Mouse (Mus musculus) layer of hippocampus, adult 9-11 months (tissue): ENCODE data around the gene Zfp978.
"Not testable (repeated sequence)": the region's sequence is repeated elsewhere in the genome, so short reads cannot be mapped to it uniquely, and the experiment has no call there.

ENCODE experiments used
- DNase-seq: peaks from one replicate; pipeline ENCODE4 v3.0.0; 2022

Zfp978 gene

DNA sequence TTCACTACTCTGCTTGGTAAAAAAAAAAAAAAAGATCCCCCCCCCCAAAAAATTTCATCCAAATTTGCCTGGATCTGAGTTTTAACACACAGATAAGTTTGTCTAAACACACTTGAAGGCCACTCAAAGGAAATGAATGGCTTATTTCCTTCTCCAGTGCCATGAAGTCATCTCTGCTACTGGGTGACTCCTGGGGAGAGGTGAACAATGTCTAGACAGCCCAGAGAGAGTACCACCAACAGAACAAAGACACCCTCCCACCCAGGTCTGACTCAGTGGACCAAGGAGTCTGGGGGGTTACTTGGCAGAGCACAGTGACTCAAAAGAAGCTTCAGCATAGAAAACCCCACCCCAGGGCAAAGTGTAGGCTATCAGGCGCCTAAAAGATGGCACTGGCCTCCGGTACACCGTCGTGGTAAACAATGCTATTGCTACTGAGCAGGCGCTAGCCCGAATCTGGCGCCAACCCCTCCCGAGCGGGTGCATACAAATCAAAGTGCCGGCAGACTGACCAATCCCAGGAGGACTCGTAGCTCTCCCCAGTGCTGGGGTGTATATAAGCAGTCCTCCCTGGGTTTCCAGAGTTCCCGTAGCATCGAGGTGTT is 9.6 kb upstream of the Zfp978 start:
- not testable (repeated sequence) for DNase-seq

DNA sequence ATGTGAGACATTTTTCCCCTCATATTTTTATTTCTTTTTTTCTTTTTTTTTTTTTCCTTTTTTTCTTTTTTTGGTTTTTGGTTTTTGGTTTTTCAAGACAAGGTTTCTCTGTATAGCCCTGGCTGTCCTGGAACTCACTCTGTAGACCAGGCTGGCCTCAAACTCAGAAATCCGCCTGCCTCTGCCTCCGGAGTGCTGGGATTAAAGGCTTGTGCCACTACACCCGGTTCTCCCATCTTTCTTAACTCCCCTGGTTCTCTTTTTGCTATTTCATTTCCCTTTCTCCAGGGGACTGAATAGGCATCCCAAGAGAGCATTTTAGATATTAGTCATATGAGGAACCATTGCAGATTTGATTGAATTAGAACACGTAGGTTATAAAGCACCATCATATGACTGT is 7.5 kb upstream of the Zfp978 start:
- DNase-seq, result not testable (repeated sequence)

DNA sequence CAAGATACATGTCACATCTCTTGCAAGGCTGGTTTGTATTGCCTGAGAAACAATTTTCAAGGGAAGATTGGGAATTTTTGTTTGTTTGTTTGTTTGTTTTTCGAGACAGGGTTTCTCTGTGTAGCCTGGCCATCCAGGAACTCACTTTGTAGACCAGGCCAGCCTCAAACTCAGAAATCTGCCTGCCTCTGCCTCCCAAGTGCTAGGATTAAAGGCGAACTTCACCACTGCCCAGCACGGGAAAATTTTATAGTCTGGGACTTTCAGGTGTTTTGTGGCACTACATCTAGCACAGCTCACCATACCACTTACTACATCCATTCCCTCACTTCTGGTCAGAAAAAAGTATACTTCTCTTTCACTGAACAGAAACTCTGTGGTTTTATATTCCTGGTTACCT is 5.1 kb upstream of the Zfp978 start:
- not testable (repeated sequence) for DNase-seq

DNA sequence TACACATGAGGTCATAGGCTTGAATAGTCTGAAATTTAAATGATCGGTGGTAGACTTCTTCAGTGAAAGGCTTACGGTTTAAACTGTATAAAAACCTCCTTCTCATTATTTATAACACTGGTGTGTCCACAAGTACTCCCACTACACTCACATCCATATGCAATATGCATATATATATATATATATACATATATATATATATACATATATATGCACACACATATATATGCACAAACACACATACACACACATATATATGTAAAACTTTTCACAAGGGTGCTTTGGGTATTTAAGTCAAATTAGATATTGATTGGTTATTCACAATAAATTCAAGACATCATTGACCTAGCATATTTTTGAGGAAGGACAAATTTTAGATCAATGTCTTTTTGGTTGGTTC is 3.9 kb upstream of the Zfp978 start:
- not testable (repeated sequence) for DNase-seq

DNA sequence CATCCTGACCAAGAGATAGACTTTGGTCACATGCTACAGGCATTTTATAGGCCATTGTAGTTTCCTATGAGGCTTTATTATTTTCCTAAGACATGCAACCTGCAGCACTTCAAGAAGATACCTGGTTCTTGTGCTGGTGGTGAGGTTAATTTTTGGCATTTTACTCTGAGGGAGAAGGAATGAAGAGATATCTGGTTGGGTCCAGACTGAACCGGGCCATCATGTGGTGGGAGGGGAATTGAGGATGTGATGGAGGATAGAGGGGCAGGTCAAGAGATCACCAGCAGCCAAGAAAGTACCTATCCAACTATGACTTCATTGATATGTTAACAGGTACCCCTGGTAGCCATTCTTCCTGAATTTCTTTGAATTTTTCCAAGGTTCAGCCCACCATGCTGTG is 769 bp downstream of the Zfp978 start:
- not testable (repeated sequence) for DNase-seq

GRCm38 (mm10) chr4:147369564-147369963 is 8.5 kb downstream of the Zfp978 start:
- not testable (repeated sequence) for DNase-seq

GRCm38 (mm10) chr4:147383199-147383598 is 22.1 kb downstream of the Zfp978 start:
- DNase-seq, result not testable (repeated sequence)

- DNase-seq, result not testable (repeated sequence)
Observed at GRCm38 (mm10) chr4:147397201-147397600, 36.1 kb downstream of the Zfp978 start.

GRCm38 (mm10) chr4:147397934-147398682 is 37.0 kb downstream of the Zfp978 start:
- DNase-seq, result not testable (repeated sequence)

DNA sequence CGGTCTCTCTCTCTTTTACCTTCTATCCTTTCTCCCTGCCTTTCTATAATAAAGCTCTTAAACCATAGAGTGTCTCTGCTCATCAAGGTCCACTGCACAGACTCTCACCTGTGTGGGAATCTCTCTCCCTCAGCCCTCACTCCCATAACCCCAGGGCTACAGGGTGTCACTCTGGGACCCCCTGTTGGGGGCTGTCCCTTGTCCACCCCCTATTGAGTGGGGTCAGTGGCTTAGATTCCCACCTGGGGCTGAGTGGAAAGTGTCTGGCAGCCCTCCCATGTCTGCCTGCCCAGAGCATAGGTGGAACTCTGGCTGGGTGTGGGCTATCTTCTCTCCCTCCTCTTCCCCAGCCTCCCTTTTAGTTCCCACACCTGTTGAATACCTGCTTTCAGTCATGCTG is 37.6 kb downstream of the Zfp978 start:
- DNase-seq, result not testable (repeated sequence)

DNA sequence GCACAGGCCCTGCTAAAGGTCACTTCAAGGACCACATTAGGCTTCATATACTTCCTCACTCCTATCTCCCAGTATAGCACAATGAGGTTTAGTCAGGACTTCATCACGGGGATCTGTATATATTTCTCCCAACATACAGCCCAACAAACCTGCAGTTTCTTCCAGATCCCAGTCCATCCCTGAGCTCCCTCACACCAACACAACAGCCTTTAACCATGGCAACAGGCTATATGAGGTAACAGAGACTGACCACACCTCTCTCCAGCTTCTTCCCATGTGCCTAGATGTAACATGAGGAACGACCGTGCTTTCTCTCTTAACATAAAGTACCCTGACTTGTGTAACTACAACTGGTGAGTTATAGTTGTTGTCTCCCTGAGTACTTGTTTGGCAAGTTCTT is 38.4 kb downstream of the Zfp978 start:
- not testable (repeated sequence) for DNase-seq

DNA sequence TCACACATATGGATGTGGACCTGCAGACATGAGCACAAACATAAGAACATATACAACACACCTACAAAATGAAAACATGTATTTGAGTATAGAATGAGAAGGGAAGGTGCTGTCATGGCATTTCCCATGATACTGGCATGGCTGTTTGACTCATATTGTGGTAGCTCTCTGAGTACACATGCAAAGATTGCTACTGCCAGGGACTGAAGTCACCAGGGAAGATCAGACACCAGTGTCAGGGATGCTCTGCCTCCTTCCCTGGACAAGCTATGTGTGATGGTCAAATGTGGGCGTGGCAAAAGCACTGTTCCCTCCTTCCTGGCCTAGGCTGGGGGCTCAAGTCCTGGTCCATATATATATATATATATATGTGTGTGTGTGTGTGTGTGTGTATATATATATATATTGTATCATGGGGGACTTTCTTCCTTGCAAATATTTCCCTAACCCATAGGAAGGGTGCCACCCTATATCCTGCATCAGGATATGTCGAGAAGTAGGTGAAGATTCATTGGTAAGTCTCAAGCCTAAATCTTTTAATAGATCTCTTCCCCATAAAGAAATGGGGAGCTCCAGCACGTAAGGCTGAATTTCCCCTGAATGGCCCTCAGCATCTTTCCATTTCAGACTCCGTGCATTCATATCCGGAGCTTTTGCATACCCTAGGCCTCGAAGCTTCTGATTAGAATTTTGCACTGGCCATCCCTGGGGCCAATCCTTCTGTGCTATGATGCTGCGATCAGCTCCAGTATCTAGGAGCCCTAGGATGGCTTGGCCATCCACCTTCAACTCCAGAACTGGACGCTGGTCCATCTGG is 39.1 kb downstream of the Zfp978 start:
- not testable (repeated sequence) for DNase-seq

DNA sequence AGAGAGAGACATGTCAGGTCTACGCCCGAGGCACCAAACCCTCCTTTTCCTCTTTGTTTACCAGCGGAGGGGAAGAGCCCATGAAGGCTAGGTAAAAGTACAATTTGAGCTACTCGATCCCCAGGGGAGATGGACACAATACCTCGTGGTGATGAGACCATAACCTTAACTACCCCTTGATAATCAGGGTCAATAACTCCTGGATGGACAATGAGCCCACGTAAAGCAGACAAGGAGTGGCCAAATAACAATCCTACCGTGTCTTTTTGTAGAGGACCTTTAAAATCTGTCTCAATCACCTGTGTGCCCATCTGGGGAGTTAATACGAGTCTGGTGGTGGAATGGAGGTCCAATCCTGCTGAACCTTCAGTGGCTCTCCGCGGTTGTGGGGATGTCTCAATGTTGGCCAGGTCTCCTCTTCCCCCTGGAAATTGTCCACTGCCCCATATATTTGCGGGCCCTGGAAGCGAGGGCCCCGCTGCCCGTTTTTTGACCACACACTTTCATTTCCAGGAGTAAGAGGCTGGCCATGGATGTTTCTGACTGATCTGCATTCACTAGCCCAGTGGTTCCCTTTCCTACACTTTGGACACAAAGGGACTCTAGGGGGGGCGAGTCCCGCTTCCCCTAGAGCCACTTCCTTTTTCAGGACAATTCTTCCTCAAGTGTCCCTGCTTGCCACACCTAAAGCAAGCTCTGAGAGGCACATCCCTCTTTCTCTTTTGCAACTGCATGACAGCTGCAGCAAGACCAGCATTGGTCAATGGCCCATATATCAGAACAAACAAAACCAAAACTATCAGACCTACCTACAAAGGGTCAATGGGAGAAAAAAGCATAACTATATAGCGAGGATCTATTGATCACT is 40.0 kb downstream of the Zfp978 start:
- not testable (repeated sequence) for DNase-seq

DNA sequence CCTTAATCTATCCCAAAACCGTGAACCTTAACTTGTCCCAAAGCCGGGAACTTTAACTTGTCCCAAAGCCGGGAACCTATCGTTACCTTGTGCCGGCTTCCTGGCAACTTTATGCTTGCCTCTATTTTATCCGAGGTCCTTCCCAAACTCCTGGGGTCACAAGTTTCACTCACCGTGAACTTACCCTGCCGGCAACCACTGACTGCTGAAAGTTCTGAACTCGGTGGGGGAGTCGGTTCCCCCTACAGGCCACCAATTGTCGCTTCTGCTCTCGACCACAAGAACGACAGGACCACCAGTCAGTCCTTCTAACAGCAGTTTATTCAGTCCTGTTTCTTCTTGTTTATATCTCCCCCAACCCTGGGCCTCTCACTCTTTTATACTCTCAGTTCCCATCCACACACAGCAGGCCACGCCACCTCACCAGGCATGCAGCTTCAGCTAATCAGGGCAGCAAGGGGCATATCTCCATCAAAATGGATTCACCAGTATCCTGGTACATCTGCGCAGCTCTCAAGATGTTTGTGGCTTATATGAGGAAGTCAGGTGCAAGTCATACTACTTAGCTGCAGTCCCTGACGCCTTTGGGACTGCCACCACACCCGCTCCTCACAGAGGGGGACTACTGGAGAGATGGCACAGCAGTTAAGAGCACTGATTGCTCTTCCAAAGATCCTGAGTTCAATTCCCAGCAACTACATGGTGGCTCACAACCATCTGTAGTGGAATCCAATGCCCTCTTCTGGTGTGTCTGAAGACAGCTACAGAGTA is 40.8 kb downstream of the Zfp978 start:
- not testable (repeated sequence) for DNase-seq

DNA sequence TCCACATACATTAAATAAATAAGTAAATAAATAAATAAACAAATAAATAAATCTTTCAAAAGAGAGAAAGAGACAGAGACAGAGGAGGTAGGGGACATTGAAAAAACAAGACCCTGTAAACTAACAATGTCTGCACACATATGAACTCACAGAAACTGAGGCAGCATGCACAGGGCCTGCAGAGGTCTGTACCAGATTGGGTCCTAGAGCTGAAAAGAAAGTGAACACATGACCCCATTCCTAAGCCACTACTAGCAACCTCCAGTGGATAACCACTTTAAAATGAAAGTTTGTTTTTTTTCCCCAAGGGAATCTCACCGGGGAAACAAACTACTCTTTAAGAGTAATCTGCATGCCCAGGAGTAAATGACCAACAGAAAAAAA is 41.4 kb downstream of the Zfp978 start:
- DNase-seq, result not testable (repeated sequence)

GRCm38 (mm10) chr4:147403509-147403908 is 42.4 kb downstream of the Zfp978 start:
- DNase-seq, result not testable (repeated sequence)

- not testable (repeated sequence) for DNase-seq
Observed at GRCm38 (mm10) chr4:147403931-147404913, 43.1 kb downstream of the Zfp978 start.

- no peak for DNase-seq
Observed at GRCm38 (mm10) chr4:147406735-147407462, 45.8 kb downstream of the Zfp978 start.

- no peak for DNase-seq
Observed at GRCm38 (mm10) chr4:147407463-147407822, 46.3 kb downstream of the Zfp978 start.

GRCm38 (mm10) chr4:147416365-147416764 is 55.3 kb downstream of the Zfp978 start:
- not testable (repeated sequence) for DNase-seq
